Mouse (Mus musculus) lung, postnatal 0 days (tissue): ENCODE data around the gene Filip1l.

Source experiments
- CTCF ChIP-seq: IDR thresholded peaks from 2 replicates; pipeline ENCODE4 v1.5.1; 2016; ENCODE audit warnings: antibody characterized with exemption, mild to moderate bottlenecking
- EP300 ChIP-seq: IDR thresholded peaks from 2 replicates; pipeline ENCODE4 v1.6.1; 2016; ENCODE audit warnings: antibody characterized with exemption, mild to moderate bottlenecking, control low read depth

DNA sequence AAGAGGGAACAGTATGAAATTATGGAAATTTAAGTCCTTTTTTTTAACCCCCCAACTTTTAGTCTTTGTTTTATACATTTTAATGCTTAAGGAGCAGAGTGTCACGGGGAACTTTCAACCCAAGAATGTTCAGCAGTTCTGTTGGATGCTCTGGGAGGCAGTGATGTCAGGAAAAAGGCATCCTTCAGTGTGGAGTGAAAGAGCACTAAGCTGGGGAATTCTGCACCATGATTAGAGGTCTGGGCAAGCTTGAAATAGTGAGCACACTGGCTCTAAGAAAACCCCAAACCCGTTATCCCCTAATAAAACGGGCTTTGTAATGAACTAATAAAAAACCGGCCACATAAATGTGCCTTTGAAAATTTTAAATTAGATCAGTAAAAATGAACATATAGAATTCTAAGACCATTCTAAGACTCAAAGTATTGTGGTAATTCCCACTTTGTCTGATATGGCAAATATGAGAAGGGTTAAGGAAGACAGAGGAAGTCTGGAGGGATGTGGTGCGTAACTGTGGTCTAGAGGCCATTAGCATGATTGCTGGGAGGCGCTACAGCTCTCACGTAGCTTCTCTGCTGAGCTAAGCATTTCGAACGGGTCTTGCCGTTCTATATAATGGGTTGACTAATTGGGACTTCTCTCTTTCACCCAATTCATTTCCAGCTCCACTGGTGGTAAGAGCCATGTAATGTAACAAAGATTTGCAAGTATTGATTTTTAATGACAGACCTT lies 88.0 kb downstream of the Filip1l start:
- TF ChIP-seq EP300: no peak
- TF ChIP-seq CTCF: no peak
